Mouse (Mus musculus): ENCODE results near the gene Dusp6. TPM values are rescaled to one million over a fixed set of nuclear protein-coding genes. Genes with fewer than 3 reads are reported as not detected.

Dusp6 gene
- polyA plus RNA-seq, 1 experiment from 2014 or later: 41.2 TPM

GRCm38 (mm10) chr10:99266025-99266424, 3.0 kb downstream of the Dusp6 start:
- H3K27ac ChIP-seq (ENCODE audit: low read length): peak overlapping the region; percentile 96; the same call in 1 of the 2 replicates
- peak overlapping the region; percentile 76 for H3K4me2 ChIP-seq (replicated peaks; ENCODE audit: low read depth, low read length)
- 0 out of 2 replicates have a peak overlapping the region, but pooled peaks have one; percentile 57 for H3K9ac ChIP-seq (replicated peaks; ENCODE audit: low read depth, low read length)
- no peaks in the 10 kb centered on the region for H3K27me3 ChIP-seq (ENCODE audit: control insufficient read depth, insufficient read depth, low read length)
- H3K36me3 ChIP-seq (ENCODE audit: control insufficient read depth, insufficient read depth, low read length): peaks cover 6% of the 10 kb centered on the region; the same call in 1 of the 2 replicates
- no peaks in the 10 kb centered on the region for H3K9me3 ChIP-seq (ENCODE audit: control insufficient read depth, low read depth, low read length)
- WGBS: 50% methylated on average over 14 of the region's 14 CpGs
- peak overlapping the region; percentile 53 for H3K4me3 ChIP-seq (ENCODE audit: low read depth, low read length)
- ATAC-seq (ENCODE audit: insufficient number of reproducible peaks, insufficient read depth, low FRiP score, low read depth): no peak
- H3K4me1 ChIP-seq (ENCODE audit: control insufficient read depth, insufficient read depth, low read length): peaks cover 20% of the 10 kb centered on the region

GRCm38 (mm10) chr10:99267621-99268020, 4.6 kb downstream of the Dusp6 start:
- 41% methylated on average over 1 of the region's 1 CpGs for WGBS
- Histone ChIP-seq H3K4me2 (replicated peaks; ENCODE audit: low read depth, low read length) (peak overlapping the region; percentile 13; the same call in 1 of the 2 replicates), H3K4me1 (ENCODE audit: control insufficient read depth, insufficient read depth, low read length) (peaks cover 20% of the 10 kb centered on the region), H3K27ac (ENCODE audit: low read length) (peak overlapping the region; percentile 52; the same call in 1 of the 2 replicates), H3K36me3 (ENCODE audit: control insufficient read depth, insufficient read depth, low read length) (peaks cover 6% of the 10 kb centered on the region; the same call in 1 of the 2 replicates), H3K27me3 (ENCODE audit: control insufficient read depth, insufficient read depth, low read length) (no peaks in the 10 kb centered on the region), H3K4me3 (ENCODE audit: low read depth, low read length) (no peak overlapping the region), H3K9me3 (ENCODE audit: control insufficient read depth, low read depth, low read length) (no peaks in the 10 kb centered on the region), H3K9ac (replicated peaks; ENCODE audit: low read depth, low read length) (no peak overlapping the region)
- no peak for ATAC-seq (ENCODE audit: insufficient number of reproducible peaks, insufficient read depth, low FRiP score, low read depth)

- peak; percentile 54; the same call in 1 of the 2 replicates for ATAC-seq (ENCODE audit: insufficient number of reproducible peaks, insufficient read depth, low FRiP score, low read depth)
- peaks cover 6% of the 10 kb centered on the region; the same call in 1 of the 2 replicates for H3K36me3 ChIP-seq (ENCODE audit: control insufficient read depth, insufficient read depth, low read length)
- 31% methylated on average over 19 of the region's 19 CpGs for WGBS
- no peaks in the 10 kb centered on the region for H3K27me3 ChIP-seq (ENCODE audit: control insufficient read depth, insufficient read depth, low read length)
- H3K4me2 ChIP-seq (replicated peaks; ENCODE audit: low read depth, low read length): peak overlapping the region; percentile 13; the same call in 1 of the 2 replicates
- peak overlapping the region; percentile 69; the same call in 1 of the 2 replicates for H3K27ac ChIP-seq (ENCODE audit: low read length)
- no peak overlapping the region for H3K4me3 ChIP-seq (ENCODE audit: low read depth, low read length)
- H3K4me1 ChIP-seq (ENCODE audit: control insufficient read depth, insufficient read depth, low read length): peaks cover 20% of the 10 kb centered on the region
- no peak overlapping the region for H3K9ac ChIP-seq (replicated peaks; ENCODE audit: low read depth, low read length)
- H3K9me3 ChIP-seq (ENCODE audit: control insufficient read depth, low read depth, low read length): no peaks in the 10 kb centered on the region
These were observed 5.6 kb downstream of the Dusp6 start for GRCm38 (mm10) chr10:99268421-99269300.

- H3K36me3 ChIP-seq (ENCODE audit: control insufficient read depth, insufficient read depth, low read length): peaks cover 6% of the 10 kb centered on the region; the same call in 1 of the 2 replicates
- H3K27me3 ChIP-seq (ENCODE audit: control insufficient read depth, insufficient read depth, low read length): no peaks in the 10 kb centered on the region
- H3K9ac ChIP-seq (replicated peaks; ENCODE audit: low read depth, low read length): no peak overlapping the region
- WGBS: 43% methylated on average over 4 of the region's 4 CpGs
- ATAC-seq (ENCODE audit: insufficient number of reproducible peaks, insufficient read depth, low FRiP score, low read depth): no peak
- H3K9me3 ChIP-seq (ENCODE audit: control insufficient read depth, low read depth, low read length): no peaks in the 10 kb centered on the region
- H3K27ac ChIP-seq (ENCODE audit: low read length): peak overlapping the region; percentile 69; the same call in 1 of the 2 replicates
- H3K4me1 ChIP-seq (ENCODE audit: control insufficient read depth, insufficient read depth, low read length): peaks cover 20% of the 10 kb centered on the region
- no peak overlapping the region for H3K4me3 ChIP-seq (ENCODE audit: low read depth, low read length)
- no peak overlapping the region for H3K4me2 ChIP-seq (replicated peaks; ENCODE audit: low read depth, low read length)
These were observed 6.3 kb downstream of the Dusp6 start for GRCm38 (mm10) chr10:99269301-99269701.

- Histone ChIP-seq H3K9me3 (ENCODE audit: control insufficient read depth, low read depth, low read length) (no peaks in the 10 kb centered on the region), H3K4me3 (ENCODE audit: low read depth, low read length) (no peak overlapping the region), H3K27me3 (ENCODE audit: control insufficient read depth, insufficient read depth, low read length) (no peaks in the 10 kb centered on the region), H3K4me2 (replicated peaks; ENCODE audit: low read depth, low read length) (no peak overlapping the region), H3K27ac (ENCODE audit: low read length) (peak overlapping the region; percentile 69; the same call in 1 of the 2 replicates), H3K36me3 (ENCODE audit: control insufficient read depth, insufficient read depth, low read length) (peaks cover 6% of the 10 kb centered on the region; the same call in 1 of the 2 replicates), H3K4me1 (ENCODE audit: control insufficient read depth, insufficient read depth, low read length) (peaks cover 20% of the 10 kb centered on the region), H3K9ac (replicated peaks; ENCODE audit: low read depth, low read length) (no peak overlapping the region)
- WGBS: 66% methylated on average over 6 of the region's 6 CpGs
- ATAC-seq (ENCODE audit: insufficient number of reproducible peaks, insufficient read depth, low FRiP score, low read depth): no peak
These were observed 6.7 kb downstream of the Dusp6 start for GRCm38 (mm10) chr10:99269704-99270103.

- H3K9me3 ChIP-seq (ENCODE audit: control insufficient read depth, low read depth, low read length): no peaks in the 10 kb centered on the region
- no peak for ATAC-seq (ENCODE audit: insufficient number of reproducible peaks, insufficient read depth, low FRiP score, low read depth)
- H3K27me3 ChIP-seq (ENCODE audit: control insufficient read depth, insufficient read depth, low read length): no peaks in the 10 kb centered on the region
- H3K27ac ChIP-seq (ENCODE audit: low read length): no peak overlapping the region
- no peak overlapping the region for H3K9ac ChIP-seq (replicated peaks; ENCODE audit: low read depth, low read length)
- WGBS: 37% methylated on average over 10 of the region's 10 CpGs
- H3K4me1 ChIP-seq (ENCODE audit: control insufficient read depth, insufficient read depth, low read length): peaks cover 20% of the 10 kb centered on the region
- H3K4me3 ChIP-seq (ENCODE audit: low read depth, low read length): no peak overlapping the region
- H3K4me2 ChIP-seq (replicated peaks; ENCODE audit: low read depth, low read length): no peak overlapping the region
- H3K36me3 ChIP-seq (ENCODE audit: control insufficient read depth, insufficient read depth, low read length): peaks cover 6% of the 10 kb centered on the region; the same call in 1 of the 2 replicates
These were observed 7.4 kb downstream of the Dusp6 start for GRCm38 (mm10) chr10:99270406-99270805.

GRCm38 (mm10) chr10:99271016-99271415, 8.0 kb downstream of the Dusp6 start:
- Histone ChIP-seq H3K36me3 (ENCODE audit: control insufficient read depth, insufficient read depth, low read length) (peaks cover 5% of the 10 kb centered on the region; the same call in 1 of the 2 replicates), H3K4me2 (replicated peaks; ENCODE audit: low read depth, low read length) (no peak overlapping the region; the same call in 1 of the 2 replicates), H3K9ac (replicated peaks; ENCODE audit: low read depth, low read length) (no peak overlapping the region), H3K27me3 (ENCODE audit: control insufficient read depth, insufficient read depth, low read length) (no peaks in the 10 kb centered on the region), H3K4me1 (ENCODE audit: control insufficient read depth, insufficient read depth, low read length) (peaks cover 18% of the 10 kb centered on the region), H3K9me3 (ENCODE audit: control insufficient read depth, low read depth, low read length) (no peaks in the 10 kb centered on the region), H3K4me3 (ENCODE audit: low read depth, low read length) (no peak overlapping the region), H3K27ac (ENCODE audit: low read length) (no peak overlapping the region)
- 75% methylated on average over 11 of the region's 11 CpGs for WGBS
- ATAC-seq (ENCODE audit: insufficient number of reproducible peaks, insufficient read depth, low FRiP score, low read depth): no peak

- H3K4me1 ChIP-seq (ENCODE audit: control insufficient read depth, insufficient read depth, low read length): peaks cover 13% of the 10 kb centered on the region
- no peak for ATAC-seq (ENCODE audit: insufficient number of reproducible peaks, insufficient read depth, low FRiP score, low read depth)
- H3K9ac ChIP-seq (replicated peaks; ENCODE audit: low read depth, low read length): no peak overlapping the region
- H3K27me3 ChIP-seq (ENCODE audit: control insufficient read depth, insufficient read depth, low read length): no peaks in the 10 kb centered on the region
- H3K27ac ChIP-seq (ENCODE audit: low read length): no peak overlapping the region
- H3K4me2 ChIP-seq (replicated peaks; ENCODE audit: low read depth, low read length): no peak overlapping the region
- WGBS: 71% methylated on average over 12 of the region's 12 CpGs
- no peaks in the 10 kb centered on the region for H3K9me3 ChIP-seq (ENCODE audit: control insufficient read depth, low read depth, low read length)
- H3K36me3 ChIP-seq (ENCODE audit: control insufficient read depth, insufficient read depth, low read length): no peaks in the 10 kb centered on the region
- no peak overlapping the region for H3K4me3 ChIP-seq (ENCODE audit: low read depth, low read length)
These were observed 10.0 kb downstream of the Dusp6 start for GRCm38 (mm10) chr10:99273006-99273405.

Measured in stomach, embryonic 14.5 days (tissue).